Mouse (Mus musculus) c-Kit-positive CD71-positive TER-119-negative erythroid progenitor cells, embryonic 14.5 days (primary cell): ENCODE measurements around the gene Cchcr1.

ENCODE experiments used
- DNase-seq: peaks from one replicate; pipeline ENCODE4 v3.0.0-alpha.2; 2013; ENCODE audit warnings: low read depth

Cchcr1 gene

DNA sequence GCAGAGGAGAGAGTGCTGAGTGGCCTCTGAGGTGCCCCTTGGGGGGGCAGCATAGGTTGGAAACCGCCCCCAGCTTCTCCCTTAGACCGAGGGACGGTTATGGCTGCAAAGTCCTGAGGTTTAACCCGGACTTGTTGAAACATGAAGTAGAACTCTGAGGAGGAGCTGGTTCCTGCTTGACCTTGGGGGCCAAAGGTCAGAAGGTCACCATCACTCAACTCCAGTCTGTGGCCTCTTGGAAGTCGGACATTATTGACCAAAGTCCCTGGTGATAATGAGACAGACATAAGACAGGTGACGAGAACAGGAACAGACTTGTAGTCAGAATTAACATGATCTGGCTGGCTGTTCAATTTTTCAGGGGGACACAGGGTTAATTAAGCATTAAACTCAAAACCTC is 2.1 kb upstream of the Cchcr1 start:
- DNase-seq: no peak

DNA sequence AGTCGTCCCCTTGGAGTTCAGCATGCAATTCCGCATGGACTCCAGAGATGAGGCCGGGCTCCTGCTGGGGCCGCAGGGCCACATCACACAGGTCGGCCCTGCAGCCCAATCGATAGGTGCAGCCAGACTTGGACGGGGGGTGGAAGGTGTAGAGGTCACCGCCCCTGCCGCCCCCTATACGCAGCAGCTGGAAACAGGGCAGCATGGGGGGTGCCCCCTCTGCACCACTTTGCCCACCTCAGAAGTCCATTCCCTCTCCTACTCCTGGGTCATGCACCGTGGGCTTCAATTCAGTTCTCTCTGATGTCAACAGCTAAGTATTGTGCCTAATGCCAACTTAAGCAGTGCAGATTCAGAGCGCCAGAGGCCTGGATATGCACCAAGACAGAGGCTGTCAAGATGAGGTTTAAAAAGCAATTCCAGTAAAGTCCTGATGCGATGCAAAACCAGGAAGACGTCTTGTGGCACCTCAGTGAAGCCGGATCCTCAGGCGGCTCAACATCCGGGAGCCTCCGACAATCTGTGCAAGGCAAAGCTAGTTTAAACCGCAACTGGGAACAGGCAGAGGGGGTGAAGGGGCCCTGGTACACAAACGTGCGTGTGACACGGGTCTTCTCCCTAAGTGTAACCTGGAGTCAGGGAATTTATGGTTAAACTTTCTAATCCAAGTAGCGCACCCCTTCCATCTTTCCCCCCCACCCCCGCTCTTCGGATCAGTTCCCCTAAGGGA is 824 bp upstream of the Cchcr1 start:
- no peak for DNase-seq

DNA sequence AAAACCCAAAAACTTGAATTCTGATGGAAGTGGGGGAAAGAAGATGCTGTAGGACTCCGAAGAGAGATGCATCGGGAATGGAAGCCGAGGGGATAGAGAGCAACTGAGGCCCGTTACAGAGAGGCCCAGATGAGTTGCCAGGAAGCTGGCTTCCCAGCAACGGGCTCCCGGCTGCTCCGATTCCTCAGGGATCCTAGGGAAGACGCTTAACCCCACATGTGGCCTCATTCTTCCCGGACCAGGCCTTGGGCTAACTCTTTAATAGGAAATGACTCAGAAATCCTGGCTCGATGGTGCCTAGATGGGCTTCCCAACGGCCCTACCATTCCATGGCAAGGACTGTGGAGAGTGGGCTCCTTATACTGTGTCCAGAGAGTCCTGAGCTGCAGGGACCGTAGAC is 626 bp downstream of the Cchcr1 start:
- DNase-seq: no peak

DNA sequence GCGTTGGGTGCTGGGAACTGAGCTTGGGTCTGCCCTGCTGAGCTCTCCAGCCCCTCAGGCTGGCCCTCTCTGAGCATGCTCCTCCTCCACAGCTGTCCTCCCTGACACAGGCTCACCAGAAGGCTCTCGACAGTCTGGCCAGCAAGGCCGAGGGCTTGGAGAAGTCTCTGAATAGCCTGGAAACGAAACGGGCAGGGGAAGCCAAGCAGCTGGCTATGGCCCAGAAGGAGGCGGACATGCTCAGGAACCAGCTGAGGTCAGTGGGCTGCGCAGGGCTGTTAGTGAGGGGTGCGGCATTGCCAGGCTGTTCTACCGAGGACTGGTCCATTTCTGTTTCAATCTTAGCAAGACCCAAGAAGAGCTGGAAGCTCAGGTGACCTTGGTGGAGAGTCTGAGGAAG is 7.5 kb downstream of the Cchcr1 start:
- no peak for DNase-seq

DNA sequence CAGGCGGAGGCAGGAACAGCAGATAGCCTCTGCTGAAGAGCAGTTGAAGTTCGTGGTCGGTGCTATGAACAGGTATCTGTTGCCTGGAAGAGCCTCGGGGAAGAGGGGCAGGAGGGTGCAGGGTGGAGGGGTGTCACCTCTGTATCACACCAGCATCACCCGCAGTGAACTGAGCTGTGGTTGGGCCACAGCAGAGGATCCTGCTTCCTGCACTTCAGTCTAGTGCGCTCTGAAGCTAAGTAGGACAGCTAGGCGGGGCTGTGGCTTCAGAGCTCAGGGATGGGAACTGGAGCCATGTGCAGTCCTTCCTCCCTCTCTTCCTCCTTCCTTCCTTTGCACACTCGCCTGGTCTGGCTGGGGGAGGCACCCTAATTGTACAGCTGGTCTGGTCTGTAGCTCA is 9.7 kb downstream of the Cchcr1 start:
- DNase-seq: no peak

DNA sequence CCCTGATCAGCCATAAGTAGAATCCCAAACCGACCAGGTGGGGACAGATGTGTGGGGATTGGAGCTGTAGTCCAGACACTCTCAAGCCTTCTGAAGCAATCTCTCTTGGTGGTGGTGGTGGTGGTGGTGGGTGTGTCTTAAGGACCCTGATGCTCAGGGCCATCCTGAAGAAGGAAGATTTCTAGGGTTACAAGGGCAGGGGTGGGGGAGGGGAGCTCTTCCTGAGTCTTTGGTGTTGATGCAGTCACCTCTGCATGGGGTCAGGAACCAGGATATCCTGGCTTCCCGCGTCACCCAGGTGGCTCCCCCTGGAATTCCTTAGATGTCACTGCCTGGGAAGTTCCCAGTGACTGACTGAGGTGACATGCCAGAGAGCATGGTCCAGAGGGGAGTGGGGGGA is 15.5 kb downstream of the Cchcr1 start:
- DNase-seq: no peak

DNA sequence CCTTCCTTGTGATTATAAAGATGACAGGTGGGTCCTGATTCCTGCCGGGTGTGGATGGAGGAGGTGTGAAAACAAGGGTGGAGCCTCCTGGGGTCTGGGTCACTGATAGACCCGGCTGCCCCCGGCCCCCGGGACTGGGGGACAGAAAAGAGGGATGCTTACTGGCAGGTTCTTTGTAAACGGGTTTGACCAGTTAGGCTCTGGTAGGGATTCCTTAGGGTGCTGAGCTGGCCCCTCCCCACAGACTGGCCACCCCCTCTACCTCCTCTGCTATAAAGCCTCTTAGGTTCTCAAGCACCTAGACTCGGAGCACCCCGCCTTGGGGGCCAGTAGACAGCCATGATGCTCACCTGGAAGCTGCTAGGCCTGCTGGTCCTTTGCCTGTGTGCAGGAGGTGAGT is 16.0 kb downstream of the Cchcr1 start, which contains the start of gene Psors1c2:
Psors1c2 (plus strand) TSS at position 301 of the 400 bp plus-strand sequence.
- no peak for DNase-seq

DNA sequence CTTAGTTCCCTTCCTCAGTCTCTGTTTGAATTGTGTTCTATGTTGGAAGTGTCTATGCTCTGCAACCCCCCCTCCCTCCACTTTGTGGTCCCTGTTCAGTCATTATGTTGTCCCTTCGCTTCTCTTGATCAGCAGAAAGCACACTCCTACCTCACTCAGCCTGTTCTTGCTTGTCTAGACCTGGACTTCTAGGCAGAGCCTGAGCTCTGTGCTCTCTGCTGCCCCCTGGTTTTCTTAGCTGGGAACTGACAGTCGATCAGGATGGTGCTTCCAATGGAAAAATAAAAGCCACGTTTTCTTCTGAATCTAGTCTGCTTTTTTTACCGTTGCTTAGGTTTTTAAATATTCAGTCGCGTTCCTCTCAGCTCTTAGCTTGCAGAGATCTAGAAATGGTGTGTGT is 17.4 kb downstream of the Cchcr1 start:
- peak; percentile 57 for DNase-seq

DNA sequence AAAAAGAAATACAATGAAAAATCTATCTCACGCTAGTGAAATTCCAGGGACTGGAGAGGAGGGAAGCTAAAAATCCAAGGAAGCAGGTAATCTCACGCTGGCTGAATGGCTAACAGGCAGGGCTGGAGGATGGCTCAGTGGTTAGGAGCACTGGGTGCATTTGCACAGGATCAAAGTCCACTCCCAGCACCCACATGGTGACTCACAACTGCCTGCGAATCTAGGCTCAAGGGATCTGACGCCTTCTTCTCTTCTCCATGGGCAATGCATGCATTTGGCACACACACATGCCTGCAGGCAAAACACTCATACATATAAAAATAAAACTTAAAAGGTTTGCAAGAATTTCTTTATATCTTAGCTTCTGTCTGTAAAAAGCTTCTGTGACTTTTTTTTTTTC is 20.5 kb downstream of the Cchcr1 start:
- no peak for DNase-seq

DNA sequence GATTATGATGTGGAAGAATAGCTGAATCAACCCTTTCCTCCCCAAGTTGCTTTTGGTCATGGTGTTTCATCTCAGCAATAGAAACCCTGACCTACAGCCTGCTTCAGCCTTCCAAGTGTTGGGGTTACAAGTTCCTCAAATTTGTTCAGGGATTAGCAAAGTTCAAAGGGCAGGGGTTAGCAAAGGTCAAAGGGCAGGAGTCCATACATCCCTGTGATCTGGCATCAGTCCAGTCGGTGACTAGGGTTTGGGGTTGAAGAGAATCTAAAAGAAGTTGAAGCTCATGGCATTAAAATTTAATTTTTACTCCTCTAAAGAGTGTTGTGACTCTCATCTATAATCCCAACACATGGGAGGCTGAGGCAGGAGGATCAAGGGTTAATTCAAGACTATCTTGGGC is 21.6 kb downstream of the Cchcr1 start:
- DNase-seq: no peak

DNA sequence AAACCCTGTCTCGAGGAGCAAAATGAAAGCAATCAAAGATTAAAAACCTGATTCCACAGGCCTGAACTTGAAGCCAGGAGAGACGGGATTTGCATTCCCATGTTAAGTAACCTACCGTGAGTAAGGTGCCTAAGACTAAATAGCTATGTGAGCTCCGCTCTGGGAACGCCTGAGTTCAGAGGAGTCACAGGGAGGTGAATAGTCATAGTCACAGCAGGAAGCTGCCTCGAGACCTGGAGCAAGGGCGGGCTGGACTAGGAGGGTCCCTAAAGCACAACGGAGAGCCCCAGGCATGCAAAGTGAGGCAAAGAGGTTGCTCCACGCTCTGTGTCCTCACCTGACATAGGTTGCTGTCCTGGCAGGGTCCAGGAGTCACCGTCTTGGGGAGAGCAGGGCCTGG is 22.6 kb downstream of the Cchcr1 start:
- DNase-seq: no peak

DNA sequence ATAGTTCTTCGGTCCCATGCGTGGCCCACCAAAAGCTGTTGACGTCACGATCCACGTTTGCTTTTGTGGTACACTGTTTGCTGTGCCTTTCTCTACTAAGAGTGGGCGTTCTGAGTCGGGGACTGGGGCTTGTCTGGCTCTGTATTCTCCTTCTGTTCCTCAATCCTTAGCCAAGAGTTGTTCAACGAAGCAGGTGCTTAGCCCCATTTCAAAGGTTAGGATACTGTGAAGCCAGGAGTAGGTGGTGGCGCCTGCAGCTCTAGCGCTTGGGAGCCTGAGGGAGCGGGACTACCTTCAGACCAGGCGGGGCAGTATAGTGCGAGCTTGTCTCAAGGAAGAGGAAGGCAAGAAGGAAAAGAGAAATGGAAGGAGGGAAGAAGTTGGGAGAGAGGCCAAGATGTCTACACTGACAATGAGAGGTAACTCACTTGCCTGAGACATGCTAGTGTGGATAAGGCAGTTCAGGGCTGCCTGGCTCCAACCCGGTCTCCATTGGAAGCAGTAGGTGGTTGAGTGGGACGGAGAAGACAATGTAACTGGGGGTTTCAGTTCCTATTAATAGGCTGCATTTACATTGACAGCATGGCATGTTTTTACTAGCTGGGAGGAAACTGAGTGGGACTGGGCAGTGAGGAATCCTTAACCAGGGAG is 26.0 kb downstream of the Cchcr1 start:
- DNase-seq: no peak

DNA sequence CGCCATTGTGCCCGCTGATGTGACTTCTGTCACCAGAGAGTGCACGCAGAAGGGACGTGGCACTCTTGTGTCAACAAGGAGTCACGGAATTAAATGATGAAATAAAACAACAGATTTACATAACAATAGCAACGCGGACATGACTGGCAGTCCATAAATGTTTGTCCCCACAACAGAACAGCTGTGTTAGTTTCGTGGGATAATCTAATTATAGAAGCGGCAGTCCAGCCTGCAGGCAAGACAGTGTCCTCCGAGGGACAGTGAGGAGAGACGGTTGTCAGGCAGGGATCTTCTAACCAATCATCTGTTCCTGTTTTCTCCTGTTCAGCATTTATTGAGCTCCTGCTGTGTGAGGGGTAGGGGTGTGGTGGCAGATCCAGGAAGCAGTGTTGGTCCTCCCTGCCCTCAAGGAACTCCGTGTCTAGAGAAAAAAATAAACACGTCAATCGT is 26.5 kb downstream of the Cchcr1 start:
- no peak for DNase-seq

DNA sequence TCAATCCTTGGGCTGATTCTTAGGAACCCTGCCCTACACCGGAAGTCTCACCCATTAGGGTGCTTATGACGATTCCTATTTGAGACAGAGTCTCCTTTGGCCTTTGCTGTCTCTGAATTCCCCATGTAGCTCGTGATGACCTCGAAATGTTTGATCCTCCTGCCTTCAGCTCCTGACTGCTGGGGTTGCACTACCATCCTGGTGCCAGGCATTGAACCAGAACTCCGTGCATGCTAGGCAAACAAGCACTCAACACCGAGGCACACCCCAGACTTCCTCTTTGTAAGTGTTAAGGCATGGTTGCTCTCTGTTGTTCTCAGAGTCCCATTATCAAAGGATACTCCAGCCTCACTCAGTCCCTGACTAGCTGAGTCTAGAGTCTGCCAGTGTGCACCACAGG is 27.1 kb downstream of the Cchcr1 start:
- no peak for DNase-seq

DNA sequence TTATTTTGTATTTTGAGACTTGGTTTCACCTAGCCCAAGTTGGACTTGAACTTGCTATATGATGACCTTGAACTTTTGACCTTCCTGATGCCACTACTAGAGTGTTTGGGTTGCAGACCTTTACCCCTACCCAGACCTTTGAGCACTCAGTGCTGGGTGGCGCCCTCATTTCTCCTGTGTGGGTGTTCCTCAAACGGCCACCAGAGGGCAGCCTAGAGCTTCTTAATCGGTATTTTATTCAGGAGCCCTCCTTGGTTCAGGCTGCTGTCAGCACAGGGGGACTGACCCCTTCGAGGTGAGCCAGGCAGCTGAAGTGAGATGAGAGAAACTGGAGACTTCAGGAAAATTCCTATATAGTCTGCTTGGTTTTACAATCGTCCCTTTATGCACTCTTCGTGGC is 27.8 kb downstream of the Cchcr1 start:
- peak; percentile 28 for DNase-seq

DNA sequence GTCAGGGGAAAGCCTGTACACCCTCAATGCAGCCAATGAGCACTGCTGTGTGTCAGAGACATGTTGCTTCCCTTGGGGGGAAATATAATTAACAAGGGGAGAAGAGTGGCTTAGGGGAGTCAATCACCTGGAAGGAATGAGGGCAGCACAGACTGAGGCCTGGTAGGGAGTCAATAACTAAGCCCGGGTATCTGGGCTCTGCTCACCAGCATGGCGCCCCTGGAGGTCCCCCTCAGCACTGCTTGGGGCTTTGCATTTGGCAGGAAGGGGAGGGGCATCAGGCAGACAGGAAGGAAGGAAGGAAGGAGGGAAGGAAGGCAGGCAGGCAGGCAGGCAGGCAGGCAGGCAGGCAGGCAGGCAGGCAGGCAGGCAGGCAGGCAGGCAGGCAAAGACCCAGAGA is 30.6 kb downstream of the Cchcr1 start:
- DNase-seq: no peak

DNA sequence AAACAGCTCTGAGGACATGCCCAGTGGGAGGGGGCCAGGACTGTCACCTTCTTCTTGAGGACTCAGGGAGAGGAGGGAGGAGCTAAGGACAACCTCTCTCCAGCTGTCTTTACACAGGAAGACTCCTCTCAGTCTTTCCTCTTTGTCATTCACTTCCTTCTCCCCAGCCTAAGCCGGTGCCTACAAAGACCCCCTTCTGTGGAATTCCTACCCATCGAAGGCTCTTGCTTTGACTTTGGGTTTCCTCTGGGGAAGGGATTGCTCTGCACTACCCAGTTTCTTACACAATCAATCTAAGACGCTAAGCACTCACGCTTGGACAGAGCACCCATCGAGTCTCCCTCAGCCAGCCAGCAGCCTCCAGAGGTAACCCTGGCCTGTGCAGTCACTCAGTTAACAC is 31.7 kb downstream of the Cchcr1 start:
- DNase-seq: no peak

DNA sequence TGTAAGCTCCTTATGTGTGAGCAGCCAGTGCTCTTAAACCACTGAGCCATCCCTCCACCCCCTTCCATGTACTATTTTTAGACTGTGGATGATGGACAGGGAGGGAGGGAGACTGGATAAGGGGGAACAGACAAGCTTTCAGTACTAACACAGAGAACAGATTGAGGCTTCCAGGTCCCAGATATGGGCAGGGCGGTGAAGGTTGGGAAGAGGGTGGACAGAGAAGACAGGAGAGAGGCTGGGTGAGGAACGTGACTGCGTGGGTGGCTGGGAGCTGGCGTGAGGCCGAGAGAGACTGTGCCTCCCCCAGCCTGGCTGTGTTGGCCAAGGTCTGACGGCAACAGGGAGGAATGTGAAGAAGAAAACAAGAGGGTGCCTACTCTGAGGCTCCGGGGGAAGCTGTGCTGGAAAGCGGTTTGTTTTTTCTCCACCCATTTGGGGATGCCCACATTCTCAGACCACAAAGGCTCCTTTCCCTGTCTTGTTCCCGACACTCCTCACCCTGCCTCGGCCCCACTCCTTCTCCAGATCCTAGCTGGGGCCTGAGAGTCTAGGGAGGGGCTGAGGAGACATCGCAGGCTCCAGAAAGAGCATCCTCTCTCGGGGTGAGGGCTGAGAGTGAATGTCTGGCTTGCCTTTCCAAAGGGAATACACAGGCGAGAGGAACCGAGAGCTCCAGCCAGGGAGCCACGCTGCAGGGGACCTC is 32.7 kb downstream of the Cchcr1 start:
- no peak for DNase-seq

DNA sequence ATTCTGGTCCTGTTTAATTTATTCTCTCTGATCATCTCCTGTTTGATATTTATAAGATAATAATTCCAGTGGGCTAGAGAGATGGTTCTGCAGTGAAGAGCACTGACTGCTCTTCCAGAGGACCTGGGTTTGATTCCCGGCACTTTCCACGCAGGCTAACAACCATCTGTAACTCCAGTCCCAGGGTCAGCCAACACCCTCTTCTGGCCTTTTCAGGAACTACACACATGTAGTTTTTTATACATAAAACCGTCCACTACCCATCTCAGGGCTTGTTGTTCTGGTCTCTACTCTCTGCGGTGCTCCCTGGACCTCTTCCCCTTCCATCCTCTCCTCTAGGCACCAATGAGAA is 33.2 kb downstream of the Cchcr1 start:
- no peak for DNase-seq

DNA sequence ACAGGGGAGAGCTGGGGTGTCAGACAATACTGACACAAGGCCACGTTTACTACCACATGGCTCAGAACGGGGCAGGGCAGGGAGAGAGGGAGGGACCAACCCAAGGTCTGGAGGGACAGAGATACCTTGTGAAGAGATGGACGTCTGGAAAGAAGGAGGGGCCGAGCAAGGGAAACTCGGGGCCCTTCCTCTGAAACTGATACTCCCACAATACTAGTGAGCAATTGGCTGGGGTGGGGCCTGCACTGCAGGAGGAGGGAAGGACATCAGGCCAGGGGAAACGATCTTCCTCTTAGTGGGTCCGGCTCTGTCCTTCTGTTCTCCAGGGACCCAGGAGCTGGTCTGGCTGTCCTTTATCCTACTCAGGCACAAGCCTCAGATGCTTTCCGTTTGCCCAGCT is 34.0 kb downstream of the Cchcr1 start:
- DNase-seq: no peak

DNA sequence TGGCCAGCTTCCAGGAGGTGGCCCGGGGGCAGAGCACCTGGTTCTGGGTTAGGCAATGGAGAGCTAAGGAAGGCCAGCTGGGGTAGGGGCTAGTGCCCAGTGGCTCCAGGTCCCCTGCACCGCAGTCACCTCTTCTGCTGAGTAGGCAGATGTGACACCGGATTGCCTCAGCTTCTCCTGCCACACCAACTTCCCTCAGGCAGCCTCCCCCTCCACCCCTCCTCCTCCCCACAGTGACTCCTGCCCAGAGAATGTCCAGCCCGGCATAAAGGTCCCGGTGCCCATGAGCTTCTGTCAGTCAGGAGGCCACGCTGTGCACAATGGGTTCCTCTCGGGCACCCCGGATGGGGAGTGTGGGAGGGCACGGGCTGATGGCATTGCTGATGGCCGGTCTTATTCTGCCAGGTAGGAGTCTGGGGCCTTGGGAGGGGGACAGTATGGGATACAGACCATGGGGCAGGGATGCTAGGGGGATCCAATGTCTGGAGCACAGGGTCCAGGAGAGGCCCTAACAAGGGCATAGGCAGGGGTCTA is 35.0 kb downstream of the Cchcr1 start, which contains the start of gene Cdsn:
Cdsn (plus strand) TSS at position 248 of the 534 bp plus-strand sequence.
- DNase-seq: no peak

DNA sequence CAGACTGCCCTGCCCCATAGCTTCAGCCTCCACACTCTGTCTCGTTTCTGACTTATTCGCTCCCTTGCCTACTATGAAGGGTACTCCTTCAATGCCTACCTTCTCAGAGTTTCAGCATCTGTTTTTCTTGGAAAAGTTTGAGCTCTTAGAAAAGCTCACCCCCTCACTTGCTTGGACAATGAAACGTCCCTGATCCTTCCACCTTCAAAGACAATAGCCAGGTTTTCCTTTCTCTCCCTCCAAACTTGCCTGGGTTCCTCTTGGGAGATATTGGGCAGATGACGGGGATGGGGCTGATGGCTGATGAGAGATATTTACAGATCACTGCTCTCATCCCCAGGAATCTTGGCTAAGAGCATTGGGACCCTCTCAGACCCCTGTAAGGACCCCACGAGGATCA is 37.4 kb downstream of the Cchcr1 start:
- no peak for DNase-seq
